8 mouse cellular contexts compared by ENCODE assay signal in the genomic region with DNA sequence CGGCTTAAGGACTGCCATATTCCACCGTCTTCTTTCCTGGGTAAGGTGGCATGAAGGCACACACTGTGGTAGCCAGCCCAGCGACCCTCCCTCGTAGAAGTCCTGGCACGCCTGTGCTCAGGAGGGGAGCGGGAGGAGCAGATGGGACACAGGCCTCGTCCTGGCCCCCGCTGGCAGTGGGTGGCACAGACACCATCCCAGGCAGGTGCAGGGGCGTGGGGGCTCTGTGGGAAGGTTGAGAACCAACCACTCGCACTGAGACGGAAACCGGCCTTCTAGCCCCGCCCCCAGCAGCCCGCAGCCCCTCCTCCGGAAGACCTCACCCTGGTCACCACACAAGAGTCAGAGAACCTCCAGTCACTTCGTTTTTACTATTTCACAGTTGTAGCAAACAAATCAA. TPM values are rescaled to one million over a fixed set of nuclear protein-coding genes. Genes with fewer than 3 reads are reported as not detected.
DNase-seq lines count a peak whose midpoint lies in the region; ATAC-seq and TF ChIP-seq lines count a peak whose summit lies in the region.

No protein-coding gene starts in this region.

- TF ChIP-seq CTCF in lung, embryonic 14.5 days (IDR thresholded peaks at IDR 0.05; ENCODE audit: low read depth), result no peak

- in situ Hi-C loops in ES-E14 (cut with MboI; ENCODE audit: low sequenced_read_pairs in 2 of 2, unreplicated experiment in 2 of 2), result no loop called here

- no peaks in the 10 kb centered on the region for H3K9me3 ChIP-seq in ES-E14 (ENCODE audit: control insufficient read depth, insufficient read depth, low read depth, low read length)
- H3K9me3 ChIP-seq in forebrain, embryonic 10.5 days, result no peaks in the 10 kb centered on the region
- H3K9me3 ChIP-seq in lung, embryonic 14.5 days (ENCODE audit: low read depth, low read length), result no peaks in the 10 kb centered on the region
- H3K9me3 ChIP-seq in neural tube, embryonic 13.5 days, result no peaks in the 10 kb centered on the region

- H3K4me2 ChIP-seq in lung, embryonic 14.5 days, result peak overlapping the region; percentile 61
- peak overlapping the region; percentile 59 for H3K4me2 ChIP-seq in neural tube, embryonic 13.5 days

- H3K9ac ChIP-seq in ES-E14 (ENCODE audit: insufficient read depth, low read depth, low read length, poor library complexity, severe bottlenecking), result peak overlapping the region; percentile 49
- peak overlapping the region; percentile 43 for H3K9ac ChIP-seq in lung, embryonic 14.5 days
- H3K9ac ChIP-seq in neural tube, embryonic 13.5 days, result peak overlapping the region; percentile 69

- no peaks in the 10 kb centered on the region for H3K27me3 ChIP-seq in forebrain, embryonic 10.5 days (ENCODE audit: poor library complexity, severe bottlenecking)
- no peaks in the 10 kb centered on the region for H3K27me3 ChIP-seq in lung, embryonic 14.5 days (ENCODE audit: insufficient read depth, low read length)
- no peaks in the 10 kb centered on the region for H3K27me3 ChIP-seq in neural tube, embryonic 13.5 days

- peak overlapping the region; percentile 12 for H3K27ac ChIP-seq in ES-E14 (ENCODE audit: insufficient read depth, low read depth, low read length, poor library complexity, severe bottlenecking)
- H3K27ac ChIP-seq in forebrain, embryonic 10.5 days, result peak overlapping the region; percentile 86
- H3K27ac ChIP-seq in lung, embryonic 14.5 days (ENCODE audit: low read depth), result peak overlapping the region; percentile 72
- no peak overlapping the region for H3K27ac ChIP-seq in neural tube, embryonic 13.5 days (replicated peaks)

- peak overlapping the region; percentile 57 to 75 for H3K4me3 ChIP-seq in ES-E14 (ENCODE audit: insufficient read depth in 1 of 2, low read depth in 1 of 2, low read length in 2 of 2, poor library complexity in 1 of 2, severe bottlenecking in 1 of 2)
- H3K4me3 ChIP-seq in forebrain, embryonic 10.5 days, result peak overlapping the region; percentile 47
- H3K4me3 ChIP-seq in lung, embryonic 14.5 days (ENCODE audit: low read depth, low read length), result peak overlapping the region; percentile 24
- H3K4me3 ChIP-seq in neural tube, embryonic 13.5 days, result peak overlapping the region; percentile 31

- H3K36me3 ChIP-seq in ES-E14 (ENCODE audit: control insufficient read depth, insufficient read depth, low read length, poor library complexity, severe bottlenecking), result peaks cover 30% of the 10 kb centered on the region
- peaks cover 45% of the 10 kb centered on the region for H3K36me3 ChIP-seq in forebrain, embryonic 10.5 days (replicated peaks)
- peaks cover 45% of the 10 kb centered on the region for H3K36me3 ChIP-seq in lung, embryonic 14.5 days (ENCODE audit: insufficient read depth)
- peaks cover 46% of the 10 kb centered on the region for H3K36me3 ChIP-seq in neural tube, embryonic 13.5 days

- H3K4me1 ChIP-seq in ES-E14 (ENCODE audit: control insufficient read depth in 2 of 2, insufficient read depth in 2 of 2, low read length in 2 of 2, poor library complexity in 1 of 2), result peaks cover 6 to 37% of the 10 kb centered on the region in 2 experiments
- peaks cover 66% of the 10 kb centered on the region for H3K4me1 ChIP-seq in forebrain, embryonic 10.5 days
- peaks cover 3% of the 10 kb centered on the region; the same call in 1 of the 2 replicates for H3K4me1 ChIP-seq in lung, embryonic 14.5 days (ENCODE audit: insufficient read depth)
- H3K4me1 ChIP-seq in neural tube, embryonic 13.5 days (replicated peaks), result peaks cover 23% of the 10 kb centered on the region

- WGBS in forebrain, embryonic 10.5 days, result 12% methylated on average over 16 of the region's 16 CpGs
- 11% methylated on average over 16 of the region's 16 CpGs for WGBS in lung, embryonic 14.5 days
- WGBS in neural tube, embryonic 13.5 days, result 8% methylated on average over 16 of the region's 16 CpGs

- ATAC-seq in lung, embryonic 14.5 days (ENCODE audit: insufficient read depth), result peak; percentile 46
- ATAC-seq in neural tube, embryonic 13.5 days (ENCODE audit: low read depth), result peak; percentile 53

- DNase-seq in CD4-positive, CD25-positive, alpha-beta regulatory T cell, adult 2 months (ENCODE audit: low read depth, low spot score), result peak; percentile 90
- DNase-seq in ES-E14 (ENCODE audit: low read depth, low spot score), result peak; percentile 59
- DNase-seq in forebrain, embryonic 10.5 days (ENCODE audit: extremely low spot score, low spot score), result peak; percentile 54
- DNase-seq in hindlimb bud, embryonic 11.5 days (ENCODE audit: extremely low spot score, low read depth, low spot score), result peak; percentile 20
- DNase-seq in lung, embryonic 14.5 days, result peak; percentile 49
- no peak for DNase-seq in right cerebral cortex, postnatal 4 days
- DNase-seq in adrenal gland, postnatal 25 days, result no peak

TF ChIP-seq in ES-E14, 5 proteins besides CTCF, POLR2A, EP300 and RAD21:
- TF ChIP-seq HCFC1 (IDR thresholded peaks at IDR 0.05; ENCODE audit: borderline replicate concordance, insufficient read depth, low read length), result 0 out of 2 replicates have a peak, but pooled peaks have one; percentile 25
- no peak for TF ChIP-seq MAFK (IDR thresholded peaks at IDR 0.05; ENCODE audit: insufficient read depth, low read depth, low read length)

RNA-seq across cellular contexts. Expression of a gene that starts 0.5 kb away (rescaled TPM):
- 13.3 and 14.2 TPM in 2 replicates for total RNA-seq in ES-E14 (2012; rRNA removed)
- 3.7 and 3.8 TPM in 2 replicates for polyA plus RNA-seq in forebrain, embryonic 10.5 days (2016; fragmentation: Nextera tagmentation; extraction: Ambion mirVana)
- polyA plus RNA-seq in lung, embryonic 14.5 days (2014; fragmentation: Nextera tagmentation; extraction: Ambion mirVana), result 2.5 and 3.3 TPM in 2 replicates
- 0.70 and 1.3 TPM in 2 replicates for polyA plus RNA-seq in neural tube, embryonic 13.5 days (2015; fragmentation: Nextera tagmentation; extraction: Ambion mirVana)
- 0.24 and 0.79 TPM in 2 replicates for total RNA-seq in adrenal gland, postnatal 25 days (2021)

RNA-seq across cellular contexts. Expression of a gene that starts 8.6 kb away (rescaled TPM):
- total RNA-seq in ES-E14 (2012; rRNA removed), result 16.9 and 20.1 TPM in 2 replicates
- polyA plus RNA-seq in forebrain, embryonic 10.5 days (2016; fragmentation: Nextera tagmentation; extraction: Ambion mirVana), result 71.0 and 73.6 TPM in 2 replicates
- 66.5 and 69.8 TPM in 2 replicates for polyA plus RNA-seq in lung, embryonic 14.5 days (2014; fragmentation: Nextera tagmentation; extraction: Ambion mirVana)
- 136 and 153 TPM in 2 replicates for polyA plus RNA-seq in neural tube, embryonic 13.5 days (2015; fragmentation: Nextera tagmentation; extraction: Ambion mirVana)
- 189 and 195 TPM in 2 replicates for total RNA-seq in adrenal gland, postnatal 25 days (2021)

RNA-seq across cellular contexts. Expression of a gene that starts 48.1 kb away (rescaled TPM):
- 32.5 and 39.6 TPM in 2 replicates for total RNA-seq in ES-E14 (2012; rRNA removed)
- 48.4 and 48.9 TPM in 2 replicates for polyA plus RNA-seq in forebrain, embryonic 10.5 days (2016; fragmentation: Nextera tagmentation; extraction: Ambion mirVana)
- 39.5 and 44.4 TPM in 2 replicates for polyA plus RNA-seq in lung, embryonic 14.5 days (2014; fragmentation: Nextera tagmentation; extraction: Ambion mirVana)
- polyA plus RNA-seq in neural tube, embryonic 13.5 days (2015; fragmentation: Nextera tagmentation; extraction: Ambion mirVana), result 32.4 and 33.1 TPM in 2 replicates
- total RNA-seq in adrenal gland, postnatal 25 days (2021), result 25.8 and 27.4 TPM in 2 replicates

RNA-seq across cellular contexts. Expression of a gene that starts 48.8 kb away (rescaled TPM):
- 2.0 and 3.3 TPM in 2 replicates for total RNA-seq in ES-E14 (2012; rRNA removed)
- polyA plus RNA-seq in forebrain, embryonic 10.5 days (2016; fragmentation: Nextera tagmentation; extraction: Ambion mirVana), result 2.1 and 2.4 TPM in 2 replicates
- polyA plus RNA-seq in lung, embryonic 14.5 days (2014; fragmentation: Nextera tagmentation; extraction: Ambion mirVana), result 12.7 and 13.2 TPM in 2 replicates
- polyA plus RNA-seq in neural tube, embryonic 13.5 days (2015; fragmentation: Nextera tagmentation; extraction: Ambion mirVana), result 4.3 and 5.5 TPM in 2 replicates
- total RNA-seq in adrenal gland, postnatal 25 days (2021), result 17.1 and 20.2 TPM in 2 replicates

RNA-seq across cellular contexts. Expression of a gene that starts 50.5 kb away (rescaled TPM):
- 504 and 729 TPM in 2 replicates for total RNA-seq in ES-E14 (2012; rRNA removed)
- 1,610 and 1,612 TPM in 2 replicates for polyA plus RNA-seq in forebrain, embryonic 10.5 days (2016; fragmentation: Nextera tagmentation; extraction: Ambion mirVana)
- polyA plus RNA-seq in lung, embryonic 14.5 days (2014; fragmentation: Nextera tagmentation; extraction: Ambion mirVana), result 1,851 and 1,959 TPM in 2 replicates
- 2,165 and 2,421 TPM in 2 replicates for polyA plus RNA-seq in neural tube, embryonic 13.5 days (2015; fragmentation: Nextera tagmentation; extraction: Ambion mirVana)
- total RNA-seq in adrenal gland, postnatal 25 days (2021), result 265 and 377 TPM in 2 replicates

Comparison
In these comparisons a context has a peak if more than half of its experiments do, and no peak if none do; other contexts are left out.
1. DNase-seq: peak in CD4-positive, CD25-positive, alpha-beta regulatory T cell, adult 2 months (single experiment), ES-E14 (single experiment), forebrain, embryonic 10.5 days (single experiment), hindlimb bud, embryonic 11.5 days (single experiment) and lung, embryonic 14.5 days (single experiment); none in right cerebral cortex, postnatal 4 days (single experiment) and adrenal gland, postnatal 25 days (single experiment).
2. Peak in every context shown above with its lines, with median percentiles within 50 percentile points of each other: H3K4me3 ChIP-seq and H3K9ac ChIP-seq.